Mouse (Mus musculus) liver, embryonic 14.5 days (tissue): ENCODE measurements around the gene Nck1. TPM values are rescaled to one million over a fixed set of nuclear protein-coding genes. Genes with fewer than 3 reads are reported as not detected.

ENCODE experiments used
- ATAC-seq: fragments of 200-750 bp; cut with Nextera tagmentation; 2 replicates; pipeline ENCODE4 v1.8.0; 2017; ENCODE audit warnings: moderate number of reproducible peaks, mild to moderate bottlenecking, moderate library complexity; ENCODE audit not compliant: insufficient read depth
- DNase-seq, 3 experiments: peaks; one replicate each; pipeline ENCODE4 v3.0.0-alpha.2; 2012 to 2013; ENCODE audit warnings: low read depth in 3 of 3, low spot score in 3 of 3
- H3K27ac ChIP-seq: fragments of 300-500 bp; sonication (generic); 2 replicates; pipeline ENCODE4 v1.5.1; 2014; ENCODE audit warnings: moderate library complexity, mild to moderate bottlenecking, control low read depth, inconsistent platforms
- H3K27me3 ChIP-seq: fragments of 300-500 bp; sonication (generic); 2 replicates; pipeline ENCODE4 v1.6.1; 2014; ENCODE audit warnings: mild to moderate bottlenecking, low read length, moderate library complexity; ENCODE audit not compliant: control insufficient read depth, insufficient read depth
- H3K36me3 ChIP-seq: fragments of 300-500 bp; sonication (generic); replicated peaks from 2 replicates; pipeline ENCODE4 v1.6.1; 2014; ENCODE audit warnings: low read depth; ENCODE audit not compliant: control insufficient read depth, insufficient read depth
- H3K4me1 ChIP-seq, 2 experiments: fragments of 200-500 bp in 1 of 2; fragments of 300-500 bp in 1 of 2; sonication (generic) in 1 of 2; replicated peaks; 2 replicates each; pipeline ENCODE4 v1.6.1; 2012 to 2014; ENCODE audit warnings: antibody characterized with exemption in 1 of 2, inconsistent platforms in 1 of 2, low read length in 1 of 2; ENCODE audit not compliant: control insufficient read depth in 2 of 2, insufficient read depth in 2 of 2
- H3K4me2 ChIP-seq: fragments of 300-500 bp; sonication (generic); 2 replicates; pipeline ENCODE4 v1.6.1; 2014; ENCODE audit warnings: low read depth, mild to moderate bottlenecking, control low read depth, moderate library complexity
- H3K4me3 ChIP-seq, 2 experiments: fragments of 200-500 bp in 1 of 2; fragments of 300-500 bp in 1 of 2; sonication (generic) in 1 of 2; 2 replicates each; pipeline ENCODE4 v1.5.1; 2012 to 2014; ENCODE audit warnings: low read depth in 2 of 2, low read length in 2 of 2, mild to moderate bottlenecking in 2 of 2, control low read depth in 1 of 2, inconsistent platforms in 1 of 2, moderate library complexity in 1 of 2; ENCODE audit not compliant: insufficient read depth in 1 of 2
- H3K9ac ChIP-seq: fragments of 300-500 bp; sonication (generic); replicated peaks from 2 replicates; pipeline ENCODE4 v1.6.1; 2014; ENCODE audit warnings: mild to moderate bottlenecking, control low read depth, moderate library complexity
- H3K9me3 ChIP-seq: fragments of 300-500 bp; sonication (generic); 2 replicates; pipeline ENCODE4 v1.6.1; 2016; ENCODE audit warnings: low read length, mixed read lengths; ENCODE audit not compliant: control insufficient read depth
- CTCF ChIP-seq: IDR thresholded peaks from 2 replicates; pipeline ENCODE4 v1.5.1; 2016; ENCODE audit warnings: antibody characterized with exemption, low read depth, control low read depth
- EP300 ChIP-seq: IDR thresholded peaks from 2 replicates; pipeline ENCODE4 v1.6.1; 2016; ENCODE audit warnings: antibody characterized with exemption, low read depth
- WGBS: fragments of 180-500 bp; shearing (Covaris S2); extraction: QIAGEN DNeasy Blood & Tissue Kit; methylation state at CpG from one replicate; pipeline ENCODE4 v1.1.7; 2014; ENCODE audit not compliant: insufficient replicate concordance; 5-methylcytosine and 5-hydroxymethylcytosine counted together
- polyA plus RNA-seq, 2 experiments: library from polyadenylated mRNA; depleted of rRNA in 1 of 2; stranded (reverse) in 1 of 2; unstranded in 1 of 2; fragments of >200 nt; fragmentation: Nextera tagmentation in 1 of 2; extraction: Ambion mirVana in 1 of 2; gene quantifications; 2 replicates each; pipeline versions ENCODE4 v1.2.1 to v1.2.3; 2012 to 2014

Gene Nck1
- polyA plus RNA-seq, 2 experiments: 12.9 to 18.3 TPM

DNA sequence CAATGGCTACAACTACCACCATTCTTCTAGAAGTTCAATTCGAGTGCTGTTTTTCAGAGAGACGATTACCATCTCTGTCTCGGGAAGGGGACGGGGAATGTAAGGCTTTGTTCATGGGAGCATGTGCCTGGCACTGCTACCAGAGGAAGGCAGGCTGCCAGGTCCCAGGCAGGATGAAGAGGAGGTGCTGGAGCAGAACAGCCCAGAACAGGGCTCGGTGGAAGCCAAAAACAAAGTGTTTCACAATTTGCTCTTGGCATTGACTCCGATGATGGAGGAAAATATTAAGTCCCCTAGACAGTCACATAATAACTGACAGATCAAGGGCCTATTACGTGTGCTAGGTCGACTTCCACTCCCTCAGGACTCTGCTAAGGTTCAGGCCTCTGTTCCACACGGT is 84.3 kb downstream of the Nck1 start:
- DNase-seq (no peak), ATAC-seq (no peak)
- TF ChIP-seq CTCF (no peak), EP300 (no peak)
- Histone ChIP-seq H3K9me3 (no peaks in the 10 kb centered on the region), H3K4me3 (no peak overlapping the region), H3K4me1 (no peaks in the 10 kb centered on the region; a peak in 1 of 4 replicates), H3K9ac (no peak overlapping the region), H3K4me2 (no peak overlapping the region), H3K27me3 (no peaks in the 10 kb centered on the region), H3K36me3 (no peaks in the 10 kb centered on the region), H3K27ac (no peak overlapping the region)
- WGBS: 65% methylated on average over 9 of the region's 9 CpGs

DNA sequence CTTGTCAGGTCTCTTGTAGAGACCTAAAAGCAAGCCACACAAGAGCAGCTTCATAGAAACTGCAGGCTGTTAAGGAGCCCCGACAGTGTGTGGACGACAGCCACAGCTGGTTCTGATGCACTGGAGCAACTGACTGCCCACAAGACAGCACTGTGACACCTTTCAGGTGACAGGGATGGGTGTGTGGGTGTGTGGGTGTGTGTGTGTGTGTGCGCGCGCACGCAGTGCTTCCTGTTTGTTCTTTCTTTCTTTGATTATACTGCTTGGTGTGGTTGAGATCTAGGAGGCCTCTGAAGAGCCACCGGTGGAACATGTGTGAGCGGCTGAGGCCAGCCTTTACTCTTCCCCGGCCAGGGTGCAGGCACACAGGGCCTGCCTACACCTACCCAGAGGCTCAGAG is 85.7 kb downstream of the Nck1 start:
- no peak for ATAC-seq
- H3K9ac ChIP-seq: no peak overlapping the region
- 84% methylated on average over 9 of the region's 9 CpGs for WGBS

DNA sequence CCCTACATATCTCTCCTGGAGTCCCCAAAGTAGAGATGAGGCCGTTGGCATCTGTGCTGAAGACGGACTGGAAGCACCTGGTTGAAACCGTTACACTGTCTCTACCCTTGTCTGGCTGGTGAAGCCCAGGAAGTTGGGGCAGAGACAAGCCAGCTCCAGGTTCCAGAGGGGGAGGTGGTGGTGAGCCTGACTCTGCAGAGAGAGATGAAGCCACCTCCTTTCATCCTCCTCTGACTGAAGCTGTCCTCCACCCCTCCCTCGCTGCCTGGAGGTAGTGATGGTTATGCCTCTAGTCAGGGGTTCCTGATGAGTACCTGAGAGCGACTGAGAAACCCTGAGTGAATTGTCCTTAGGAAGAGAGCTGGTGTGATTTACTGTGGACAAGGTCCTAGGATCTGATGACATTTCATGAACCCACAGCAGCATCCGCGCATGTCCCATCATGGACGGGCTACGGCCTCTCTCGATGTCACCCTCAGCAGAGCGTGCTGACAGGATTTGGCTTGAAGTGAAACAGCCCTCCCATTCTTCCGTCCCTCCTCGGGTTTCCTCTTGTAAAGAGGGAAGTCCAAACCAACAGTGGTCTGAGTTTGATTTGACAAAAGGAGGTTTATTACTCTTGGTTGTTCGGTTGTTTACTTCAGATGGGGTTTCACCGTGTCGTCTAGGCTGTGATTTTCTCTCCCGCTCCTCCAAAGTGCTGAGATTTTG is 87.8 kb downstream of the Nck1 start:
- no peak overlapping the region for H3K4me2 ChIP-seq
- no peak overlapping the region for H3K27ac ChIP-seq
- H3K36me3 ChIP-seq: no peaks in the 10 kb centered on the region
- H3K9me3 ChIP-seq: no peaks in the 10 kb centered on the region
- H3K4me3 ChIP-seq: no peak overlapping the region
- whole genome bisulfite sequencing: 58% methylated on average over 17 of the region's 17 CpGs
- H3K27me3 ChIP-seq: no peaks in the 10 kb centered on the region
- ATAC-seq (no peak), DNase-seq (no peak)
- H3K9ac ChIP-seq: no peak overlapping the region
- TF ChIP-seq CTCF (no peak), EP300 (no peak)
- H3K4me1 ChIP-seq: peaks cover 0 to 2% of the 10 kb centered on the region in 2 experiments; a peak in 1 of 4 replicates

More for the DNA sequence above, 85.7 kb downstream of the Nck1 start:
- Histone ChIP-seq H3K9me3 (no peaks in the 10 kb centered on the region), H3K27me3 (no peaks in the 10 kb centered on the region), H3K4me1 (no peaks in the 10 kb centered on the region; a peak in 1 of 4 replicates), H3K4me2 (no peak overlapping the region), H3K27ac (no peak overlapping the region), H3K4me3 (no peak overlapping the region), H3K36me3 (no peaks in the 10 kb centered on the region)
- no peak for TF ChIP-seq CTCF
- TF ChIP-seq EP300: no peak
- DNase-seq: no peak

DNA sequence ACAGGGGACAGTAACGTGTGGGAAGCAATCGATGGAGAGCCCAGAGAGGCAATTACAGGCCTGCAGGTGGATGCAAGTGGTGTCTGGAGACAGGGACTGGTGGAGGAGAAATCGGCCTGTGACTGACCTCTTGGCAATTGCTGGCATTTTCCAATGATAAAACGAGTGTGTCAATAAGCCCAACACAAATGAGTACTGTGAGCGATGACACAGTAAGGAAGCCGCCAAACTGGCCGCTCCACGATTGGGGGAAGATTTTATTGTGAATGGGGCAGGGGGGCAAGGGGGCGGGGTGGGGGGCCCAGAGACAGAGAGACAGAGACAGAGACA is 91.3 kb downstream of the Nck1 start:
- Histone ChIP-seq H3K27ac (no peak overlapping the region), H3K36me3 (no peaks in the 10 kb centered on the region), H3K4me3 (peak overlapping the region; percentile 55 to 56), H3K4me2 (peak overlapping the region; percentile 78), H3K9ac (peak overlapping the region; percentile 54), H3K9me3 (no peaks in the 10 kb centered on the region), H3K27me3 (no peaks in the 10 kb centered on the region), H3K4me1 (peaks cover 0 to 2% of the 10 kb centered on the region in 2 experiments; a peak in 1 of 4 replicates)
- 13% methylated on average over 9 of the region's 9 CpGs for WGBS
- TF ChIP-seq CTCF (no peak), EP300 (no peak)
- ATAC-seq (no peak), DNase-seq (no peak)

DNA sequence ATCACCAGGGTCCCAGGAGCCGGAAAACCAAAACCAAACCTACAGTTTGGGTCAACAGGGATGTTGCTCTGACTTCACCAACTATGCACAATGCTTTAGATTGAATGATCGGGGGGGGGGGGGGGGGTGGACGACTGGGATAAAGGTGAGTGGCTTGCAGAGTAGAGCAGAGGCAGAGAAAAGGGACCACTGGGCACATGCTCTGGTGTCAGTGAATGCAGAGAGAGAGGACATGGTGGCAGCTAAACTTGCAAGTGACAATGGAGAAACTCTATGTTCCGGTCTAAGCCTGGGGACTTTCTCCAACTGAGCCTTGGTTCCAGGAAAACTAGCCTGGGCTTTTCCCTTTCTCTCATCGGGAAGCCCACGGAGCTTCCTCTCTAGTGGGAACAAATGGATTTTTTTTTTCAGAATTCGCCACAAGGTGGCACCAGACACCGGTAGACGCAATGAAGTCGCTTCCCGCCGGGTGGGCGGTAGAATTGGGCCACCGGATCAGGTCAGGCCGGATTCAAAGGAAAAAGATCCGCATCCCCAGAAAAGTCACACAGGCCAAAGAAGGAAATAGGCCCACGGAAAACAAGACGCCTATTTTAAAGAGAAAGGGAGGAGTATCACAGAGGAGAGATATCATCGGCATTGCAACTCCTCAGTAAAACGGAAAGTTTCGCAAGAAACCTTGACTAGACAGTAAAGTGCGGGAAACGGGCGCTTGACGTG is 91.8 kb downstream of the Nck1 start:
- DNase-seq: peak; percentile 30 to 40 (median 31)
- peak; percentile 24; the same call in 1 of the 2 replicates for ATAC-seq
- H3K9me3 ChIP-seq: no peaks in the 10 kb centered on the region

More for the DNA sequence above, 91.8 kb downstream of the Nck1 start:
- peak overlapping the region; percentile 78 for H3K4me2 ChIP-seq
- peak overlapping the region; percentile 55 to 56 for H3K4me3 ChIP-seq
- H3K9ac ChIP-seq: peak overlapping the region; percentile 54
- peak; percentile 73 for TF ChIP-seq CTCF
- TF ChIP-seq EP300: no peak
- 4% methylated on average over 24 of the region's 25 CpGs for WGBS
- peaks cover 0 to 2% of the 10 kb centered on the region in 2 experiments; a peak in 1 of 4 replicates for H3K4me1 ChIP-seq
- no peaks in the 10 kb centered on the region for H3K27me3 ChIP-seq
- H3K36me3 ChIP-seq: no peaks in the 10 kb centered on the region
- H3K27ac ChIP-seq: no peak overlapping the region
